Mouse (Mus musculus): ENCODE results near the gene Mia.

DNA sequence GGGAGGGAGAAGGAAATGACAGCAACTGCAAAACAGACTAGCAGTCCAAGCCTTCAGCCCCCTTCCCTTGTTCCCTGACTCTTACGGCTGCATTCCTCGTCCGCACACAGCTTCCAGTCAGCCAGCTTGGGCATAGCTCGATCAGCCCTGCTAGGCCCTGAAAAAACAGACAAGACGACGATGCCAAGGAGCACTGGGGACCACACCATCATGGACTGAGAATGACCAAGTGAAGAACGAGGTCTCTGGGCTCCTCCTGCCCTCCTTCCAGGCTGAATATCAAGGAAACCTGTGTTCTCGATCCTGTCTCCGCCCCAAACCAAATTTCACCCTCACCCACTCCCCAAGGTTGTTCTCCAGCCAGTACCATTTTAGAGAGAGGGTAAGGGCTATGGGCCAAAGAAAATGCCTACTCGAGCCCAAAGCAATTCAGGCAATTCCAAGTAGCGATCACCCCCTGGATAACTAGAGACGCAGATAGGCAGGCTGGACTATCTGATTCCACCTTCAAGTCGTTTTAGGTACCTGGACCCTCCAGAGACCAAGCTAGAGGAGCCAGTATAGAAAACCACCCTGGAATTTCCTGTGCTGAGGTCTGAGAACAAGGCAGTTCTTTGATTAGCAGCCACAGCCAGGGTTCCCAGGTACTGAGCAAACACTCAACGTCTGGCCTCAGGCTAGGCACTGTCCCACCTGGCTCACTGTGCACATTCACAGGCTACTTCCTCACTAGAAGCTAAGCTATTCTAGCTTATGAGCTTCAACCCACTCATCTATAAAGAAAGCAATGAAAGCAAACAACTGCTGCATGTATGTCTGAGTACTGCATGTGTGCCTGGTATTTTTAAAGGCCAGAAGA lies at the start of gene Mia, which contains the start of gene Gm21983:
- no peak for TF ChIP-seq POLR2A (IDR thresholded peaks at IDR 0.05; ENCODE audit: borderline replicate concordance, extremely low read depth, low read depth, low read length)
- no peak for TF ChIP-seq CTCF (IDR thresholded peaks at IDR 0.05; ENCODE audit: insufficient read depth, low read length)
